Mouse (Mus musculus) gastrocnemius, postnatal 25 days (tissue): ENCODE measurements around the gene Olfr140. TPM values are rescaled to one million over a fixed set of nuclear protein-coding genes. Genes with fewer than 3 reads are reported as not detected.

Experiments used
- DNase-seq: peaks from one replicate; pipeline ENCODE4 v3.0.0; 2022
- long read RNA-seq, 2 experiments: library from polyadenylated mRNA; stranded (forward); transcript quantifications; one replicate each; pipeline ENCODE4 v2.0.0; 2021
- total RNA-seq, 2 experiments: library from RNA; stranded (reverse); gene quantifications; 1 replicate in 1 of 2; 2 replicates in 1 of 2; pipeline ENCODE4 v1.2.3; 2021

The Olfr140 gene
- not detected for total RNA-seq
- long read RNA-seq, experiment 1, result 0 reads
- long read RNA-seq, experiment 2, result 0 reads

DNA sequence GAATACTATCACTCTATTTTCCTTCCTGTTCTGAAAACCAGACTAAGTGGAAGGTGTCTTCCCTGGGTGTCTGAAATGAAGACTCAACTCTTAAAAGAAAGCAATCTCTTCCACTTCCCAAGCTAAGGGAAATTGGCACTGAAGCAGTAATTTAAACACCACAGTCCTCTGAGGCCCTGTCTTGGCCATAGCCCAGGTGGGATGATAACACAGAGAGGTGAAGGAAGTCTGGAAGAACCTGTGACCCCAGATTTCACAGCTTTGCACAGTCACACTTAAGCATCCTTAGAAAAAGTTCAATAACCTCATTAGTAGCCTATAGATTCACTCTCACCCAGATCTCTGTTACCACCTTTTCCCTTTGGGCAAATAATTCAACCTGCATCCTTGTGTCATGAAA is at the start of gene Olfr140:
Gene Olfr140, minus strand, starts transcription at position 101 of the 400 bp plus-strand sequence.
- DNase-seq, result no peak

DNA sequence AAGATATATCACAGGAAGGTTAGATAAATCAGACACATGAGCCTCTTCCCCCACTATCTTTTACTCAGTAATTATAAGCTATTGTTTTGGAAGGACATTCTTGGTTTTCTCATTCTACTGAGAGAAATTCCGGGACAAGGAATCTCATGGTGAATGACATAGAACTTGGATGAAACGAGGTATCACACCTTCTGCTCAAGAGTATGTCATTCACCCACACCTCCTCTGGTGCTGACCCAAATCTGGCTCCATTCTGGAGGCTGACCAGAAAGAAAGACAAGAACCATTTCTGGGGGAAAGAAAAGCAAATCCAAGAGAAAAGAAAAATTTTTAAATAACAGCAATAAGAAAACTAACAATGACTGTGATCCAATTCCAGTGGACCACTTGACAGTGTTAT is 6.7 kb upstream of the Olfr140 start:
- no peak for DNase-seq

DNA sequence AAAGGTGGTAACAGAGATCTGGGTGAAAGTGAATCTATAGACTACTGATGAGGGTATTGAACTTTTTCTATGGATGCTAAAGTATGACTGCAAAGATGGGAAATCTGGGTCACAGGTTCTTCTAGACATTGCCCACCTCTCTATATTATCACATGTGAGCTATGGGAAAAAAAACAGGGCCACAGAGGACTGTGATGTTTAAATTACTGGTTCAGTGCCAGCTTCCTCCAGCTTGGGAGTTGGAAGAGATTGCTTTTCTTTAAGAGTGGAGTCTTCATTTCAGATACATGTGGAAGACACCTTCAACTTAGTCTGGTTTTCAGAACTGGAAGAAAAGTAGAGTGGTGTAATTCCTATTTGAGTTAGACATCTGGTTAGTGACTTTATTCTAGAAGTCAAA is 28.4 kb downstream of the Olfr140 start, which contains the start of gene Olfr1265:
Gene Olfr1265, plus strand, starts transcription at position 301 of the 400 bp plus-strand sequence.
- DNase-seq, result no peak

DNA sequence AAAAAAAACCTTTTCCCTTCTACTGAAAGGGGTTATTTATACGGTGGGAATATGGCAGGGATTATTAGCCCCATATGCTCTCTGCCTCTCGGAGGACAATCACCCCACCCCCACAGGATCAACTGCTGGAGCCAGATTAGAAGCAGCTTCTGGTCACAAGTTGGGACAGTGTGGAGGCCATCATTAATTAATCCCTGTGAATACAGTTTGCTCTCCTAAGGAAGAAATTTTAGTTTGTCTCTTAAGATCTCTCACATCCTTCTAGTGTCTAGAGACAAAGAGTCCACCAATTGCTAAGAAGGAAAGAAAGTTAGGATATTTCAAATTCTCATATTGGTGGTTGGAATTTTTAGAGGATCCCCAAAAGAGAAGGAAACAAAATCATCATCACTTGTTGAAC is 37.9 kb downstream of the Olfr140 start, which contains the start of gene Olfr1264:
Gene Olfr1264, minus strand, starts transcription at position 101 of the 400 bp plus-strand sequence.
- no peak for DNase-seq

DNA sequence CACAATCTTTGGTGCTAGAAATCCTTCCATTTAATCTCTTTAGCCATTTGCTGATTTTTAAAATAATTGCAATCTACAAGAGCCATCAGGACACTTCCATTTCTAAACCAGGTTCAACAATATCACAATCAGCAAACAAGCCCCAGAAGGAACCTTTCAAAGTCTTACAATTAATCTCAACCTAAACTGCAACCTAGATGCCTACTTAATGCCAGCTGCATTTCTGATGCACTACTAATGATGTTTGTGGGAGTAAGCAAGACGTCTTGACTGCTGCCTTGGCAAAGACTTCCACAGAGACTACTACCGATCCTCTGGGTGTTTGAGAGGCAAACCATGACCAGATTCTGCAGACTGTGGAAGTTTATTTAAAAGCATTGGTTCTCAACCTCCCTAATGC is 51.6 kb downstream of the Olfr140 start, which contains the start of gene Olfr1263:
Gene Olfr1263, plus strand, starts transcription at position 301 of the 400 bp plus-strand sequence.
- no peak for DNase-seq

DNA sequence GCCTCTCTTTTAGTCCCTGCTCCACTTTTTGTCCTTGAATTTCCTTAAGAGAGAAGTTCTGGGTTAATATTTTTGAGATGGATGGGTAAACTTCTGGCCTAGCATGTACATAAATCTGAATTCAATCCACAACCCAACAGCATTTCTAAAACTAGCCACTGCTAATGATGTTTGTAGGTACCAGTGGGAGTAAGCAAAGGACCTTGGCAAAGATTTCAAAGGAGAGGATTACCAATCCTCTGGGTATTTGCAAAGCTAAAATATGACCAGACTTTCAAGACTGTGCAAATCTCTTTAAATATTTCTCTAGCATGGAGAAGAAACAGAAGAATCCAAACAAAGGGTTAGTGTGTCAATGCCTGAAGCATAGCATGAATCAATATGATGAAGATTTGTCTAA is 63.5 kb downstream of the Olfr140 start, which contains the start of gene Olfr1262:
Gene Olfr1262, plus strand, starts transcription at position 301 of the 400 bp plus-strand sequence.
- no peak for DNase-seq

Other genes starting within 250 kb of the Olfr140 start
- not detected for gene Olfr1256, start 222.0 kb downstream of the Olfr140 start, total RNA-seq
- not detected for gene Olfr48, start 215.4 kb downstream of the Olfr140 start, total RNA-seq
- gene Olfr1257, start 185.2 kb downstream of the Olfr140 start, total RNA-seq, result not detected
- gene Olfr1258, start 136.3 kb downstream of the Olfr140 start, total RNA-seq, result not detected
- not detected for gene Olfr1259, start 114.9 kb downstream of the Olfr140 start, total RNA-seq
- gene Olfr1260, start 89.3 kb downstream of the Olfr140 start, total RNA-seq, result not detected
- not detected for gene Olfr1261, start 72.4 kb downstream of the Olfr140 start, total RNA-seq
- not detected for gene Olfr1262, start 63.4 kb downstream of the Olfr140 start, total RNA-seq
- gene Olfr1263, start 51.5 kb downstream of the Olfr140 start, total RNA-seq, result not detected
- not detected for gene Olfr1264, start 38.0 kb downstream of the Olfr140 start, total RNA-seq
- not detected for gene Olfr1265, start 28.3 kb downstream of the Olfr140 start, total RNA-seq
- gene Olfr1269, start 57.8 kb upstream of the Olfr140 start, total RNA-seq, result not detected
- not detected for gene Olfr32, start 78.7 kb upstream of the Olfr140 start, total RNA-seq
- not detected for gene Olfr1270, start 89.5 kb upstream of the Olfr140 start, total RNA-seq
- gene Olfr1506, start 160.9 kb upstream of the Olfr140 start, total RNA-seq, result not detected
- gene Olfr142, start 194.0 kb upstream of the Olfr140 start, total RNA-seq, result not detected
- gene Olfr1271, start 207.4 kb upstream of the Olfr140 start, total RNA-seq, result not detected
- gene Olfr1272, start 229.2 kb upstream of the Olfr140 start, total RNA-seq, result not detected